11 mouse cellular contexts compared by ENCODE assay signal in genomic region chr17:86460645-86461430, GRCm38 (mm10). TPM values are rescaled to one million over a fixed set of nuclear protein-coding genes. Genes with fewer than 3 reads are reported as not detected.
DNase-seq lines count a peak whose midpoint lies in the region; ATAC-seq and TF ChIP-seq lines count a peak whose summit lies in the region.
"Had no signal": no experiment of that assay in that cellular context is flagged by ENCODE, and none has a peak within 500 bp of the region (broad histone marks: within the 10 kb centered on the region; RNA-seq: fewer than 3 reads in every experiment).

No protein-coding gene starts in this region.

- H3K27ac ChIP-seq in heart, embryonic 12.5 days (ENCODE audit: poor library complexity, severe bottlenecking) = peak overlapping the region; percentile 23; the same call in 1 of the 2 replicates
- no peak overlapping the region for H3K27ac ChIP-seq in liver, embryonic 14.5 days
- H3K27ac ChIP-seq in liver, embryonic 12.5 days = no peak overlapping the region
- H3K27ac ChIP-seq in hindbrain, embryonic 16.5 days (ENCODE audit: low read depth, low read length) = peak overlapping the region; percentile 62
- H3K27ac ChIP-seq: limb, embryonic 12.5 days; macrophage had no signal

- 0 out of 2 replicates have a peak overlapping the region, but pooled peaks have one; percentile 1 for H3K4me2 ChIP-seq in heart, embryonic 12.5 days
- no peak overlapping the region for H3K4me2 ChIP-seq in liver, embryonic 14.5 days (ENCODE audit: low read depth)
- H3K4me2 ChIP-seq in liver, embryonic 12.5 days = no peak overlapping the region
- H3K4me2 ChIP-seq in hindbrain, embryonic 16.5 days (ENCODE audit: low read length) = no peak overlapping the region
- H3K4me2 ChIP-seq: limb, embryonic 12.5 days had no signal

- no peak for TF ChIP-seq EP300 in liver, embryonic 14.5 days (IDR thresholded peaks at IDR 0.05; ENCODE audit: low read depth)

- no peak for ATAC-seq in heart, embryonic 12.5 days (ENCODE audit: insufficient number of reproducible peaks, low FRiP score)
- no peak for ATAC-seq in liver, embryonic 14.5 days (ENCODE audit: insufficient read depth)
- ATAC-seq in liver, embryonic 12.5 days = no peak
- no peak for ATAC-seq in hindbrain, embryonic 16.5 days

- no peaks in the 10 kb centered on the region for H3K36me3 ChIP-seq in heart, embryonic 12.5 days
- no peaks in the 10 kb centered on the region for H3K36me3 ChIP-seq in liver, embryonic 14.5 days (replicated peaks; ENCODE audit: control insufficient read depth, insufficient read depth, low read depth)
- H3K36me3 ChIP-seq in liver, embryonic 12.5 days = no peaks in the 10 kb centered on the region
- no peaks in the 10 kb centered on the region for H3K36me3 ChIP-seq in hindbrain, embryonic 16.5 days (ENCODE audit: control insufficient read depth, insufficient read depth, low read length)
- H3K36me3 ChIP-seq: limb, embryonic 12.5 days had no signal

- H3K4me3 ChIP-seq in heart, embryonic 12.5 days = no peak overlapping the region
- H3K4me3 ChIP-seq in liver, embryonic 14.5 days (ENCODE audit: insufficient read depth in 1 of 2, low read depth in 2 of 2, low read length in 2 of 2) = no peak overlapping the region
- H3K4me3 ChIP-seq in liver, embryonic 12.5 days = no peak overlapping the region
- no peak overlapping the region for H3K4me3 ChIP-seq in hindbrain, embryonic 16.5 days (ENCODE audit: low read length)
- H3K4me3 ChIP-seq: limb, embryonic 12.5 days had no signal

- WGBS in heart, embryonic 12.5 days = 63% methylated on average over 17 of the region's 17 CpGs
- WGBS in liver, embryonic 14.5 days (ENCODE audit: insufficient replicate concordance) = 55% methylated on average over 17 of the region's 17 CpGs
- 66% methylated on average over 17 of the region's 17 CpGs for WGBS in liver, embryonic 12.5 days (ENCODE audit: insufficient replicate concordance)
- 59% methylated on average over 17 of the region's 17 CpGs for WGBS in hindbrain, embryonic 16.5 days

- no peak overlapping the region for H3K9ac ChIP-seq in heart, embryonic 12.5 days
- no peak overlapping the region for H3K9ac ChIP-seq in liver, embryonic 14.5 days (replicated peaks)
- H3K9ac ChIP-seq in liver, embryonic 12.5 days = no peak overlapping the region
- H3K9ac ChIP-seq in hindbrain, embryonic 16.5 days (ENCODE audit: low read depth, low read length) = no peak overlapping the region
- H3K9ac ChIP-seq: limb, embryonic 12.5 days had no signal

- DNase-seq in heart, adult 8-10 months (ENCODE audit: low spot score) = no peak
- DNase-seq in liver, embryonic 14.5 days (ENCODE audit: low read depth in 3 of 3, low spot score in 3 of 3) = no peak
- DNase-seq in ZHBTc4 (ENCODE audit: low read depth, low spot score) = peak; percentile 60
- DNase-seq in left cerebral cortex, adult 9 months (ENCODE audit: low spot score in 2 of 2) = no peak
- no peak for DNase-seq in embryo, embryonic 9.5 days (ENCODE audit: extremely low spot score)
- DNase-seq: right cerebral cortex, postnatal 14 days had no signal

- H3K9me3 ChIP-seq in heart, embryonic 12.5 days (replicated peaks) = no peaks in the 10 kb centered on the region
- no peaks in the 10 kb centered on the region for H3K9me3 ChIP-seq in liver, embryonic 14.5 days (ENCODE audit: control insufficient read depth, low read length)
- H3K9me3 ChIP-seq in liver, embryonic 12.5 days (replicated peaks) = no peaks in the 10 kb centered on the region
- no peaks in the 10 kb centered on the region for H3K9me3 ChIP-seq in hindbrain, embryonic 16.5 days (ENCODE audit: control insufficient read depth, low read length)
- H3K9me3 ChIP-seq: limb, embryonic 12.5 days had no signal

- peaks cover 37% of the 10 kb centered on the region for H3K4me1 ChIP-seq in heart, embryonic 12.5 days (replicated peaks)
- peaks cover 0 to 7% of the 10 kb centered on the region in 2 experiments; a peak in 1 of 4 replicates for H3K4me1 ChIP-seq in liver, embryonic 14.5 days (replicated peaks; ENCODE audit: control insufficient read depth in 2 of 2, insufficient read depth in 2 of 2, low read length in 1 of 2)
- H3K4me1 ChIP-seq in liver, embryonic 12.5 days = no peaks in the 10 kb centered on the region
- peaks cover 19% of the 10 kb centered on the region for H3K4me1 ChIP-seq in hindbrain, embryonic 16.5 days (ENCODE audit: control insufficient read depth, insufficient read depth, low read depth, low read length)

- no peaks in the 10 kb centered on the region for H3K27me3 ChIP-seq in heart, embryonic 12.5 days (replicated peaks)
- H3K27me3 ChIP-seq in liver, embryonic 14.5 days (ENCODE audit: control insufficient read depth, insufficient read depth, low read length) = no peaks in the 10 kb centered on the region
- H3K27me3 ChIP-seq in liver, embryonic 12.5 days (replicated peaks) = no peaks in the 10 kb centered on the region
- H3K27me3 ChIP-seq in hindbrain, embryonic 16.5 days (replicated peaks; ENCODE audit: control insufficient read depth, insufficient read depth, low read length) = no peaks in the 10 kb centered on the region
- H3K27me3 ChIP-seq: limb, embryonic 12.5 days had no signal

- TF ChIP-seq CTCF in liver, embryonic 14.5 days (IDR thresholded peaks at IDR 0.05; ENCODE audit: low read depth) = 0 out of 2 replicates have a peak, but pooled peaks have one; percentile 7

RNA-seq across cellular contexts. Expression of gene Gm10309, which starts 44.2 kb away (rescaled TPM):
- polyA plus RNA-seq in heart, embryonic 12.5 days (2016; fragmentation: Nextera tagmentation; extraction: Ambion mirVana) = 0.38 and 0.40 TPM in 2 replicates
- total RNA-seq in heart, adult 8-10 months (2022) = not detected
- polyA plus RNA-seq in liver, embryonic 14.5 days (2012; rRNA removed) = not detected in 2 replicates
- 0.06 TPM in 1 of 2 replicates, not detected in the other for polyA plus RNA-seq in liver, embryonic 14.5 days (2014; fragmentation: Nextera tagmentation; extraction: Ambion mirVana)
- polyA plus RNA-seq in liver, embryonic 12.5 days (2016; fragmentation: Nextera tagmentation; extraction: Ambion mirVana) = 0.07 and 0.11 TPM in 2 replicates
- 0.36 and 0.45 TPM in 2 replicates for polyA plus RNA-seq in hindbrain, embryonic 16.5 days (2015; fragmentation: Nextera tagmentation; extraction: Ambion mirVana)
- polyA plus RNA-seq: macrophage had no signal

Comparison
In these comparisons a context has a peak if more than half of its experiments do, and no peak if none do; other contexts are left out.
1. H3K27ac ChIP-seq: peak in heart, embryonic 12.5 days (single experiment) and hindbrain, embryonic 16.5 days (single experiment); none in liver, embryonic 14.5 days (single experiment) and liver, embryonic 12.5 days (single experiment).